Mouse (Mus musculus) layer of hippocampus, adult 11-12 months (tissue): ENCODE data around the gene Supt6.
"Not testable (repeated sequence)": the region's sequence is repeated elsewhere in the genome, so short reads cannot be mapped to it uniquely, and the experiment has no call there.

Experiments
- DNase-seq: peaks from one replicate; pipeline ENCODE4 v3.0.0; 2022; ENCODE audit warnings: low spot score

The Supt6 gene

DNA sequence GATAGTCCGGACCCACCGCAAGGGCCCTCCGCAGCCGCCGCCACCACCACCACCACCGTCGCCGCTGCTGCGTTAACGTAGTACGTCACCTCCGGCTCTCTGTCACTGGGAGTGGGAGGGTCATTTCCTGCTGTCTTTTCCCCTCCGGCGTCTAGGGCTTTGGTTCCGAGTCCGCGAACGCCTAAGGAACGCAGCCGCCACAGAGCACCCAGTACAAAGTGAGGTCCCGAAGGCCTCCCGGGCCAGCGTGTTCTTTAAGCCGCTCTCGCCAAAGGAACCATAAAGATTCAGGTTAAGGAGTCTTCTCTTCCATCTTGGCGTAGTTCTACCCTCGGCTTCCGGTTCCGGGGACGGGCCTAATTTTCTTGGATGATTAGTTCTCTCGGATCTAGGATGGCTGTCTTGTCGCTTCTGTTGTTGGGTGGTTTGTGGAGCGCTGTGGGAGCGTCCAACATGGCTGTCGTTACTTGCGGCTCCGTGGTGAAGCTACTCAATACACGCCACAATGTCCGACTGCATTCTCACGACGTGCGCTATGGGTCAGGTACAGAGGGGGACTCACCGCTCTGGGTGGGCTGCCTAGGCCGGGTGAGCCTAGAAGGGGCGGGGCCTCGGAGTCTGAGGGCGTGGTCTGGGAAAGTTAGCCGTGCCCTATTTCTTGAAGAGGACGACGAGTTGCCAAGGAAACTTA, at the start of gene Supt6, which contains the start of gene Sdf2:
Gene Supt6 (minus strand): TSS at position 361 of the 691 bp plus-strand sequence.
Gene Sdf2 (plus strand): TSS at position 120 of the 691 bp plus-strand sequence.
- peak; percentile 86 for DNase-seq

GRCm38 (mm10) chr11:78294585-78294984, 48.8 kb upstream of the Supt6 start:
- no peak for DNase-seq

- DNase-seq: peak; percentile 20
These were observed 44.9 kb upstream of the Supt6 start, which contains the start of gene BC030499 for GRCm38 (mm10) chr11:78290654-78291053. Gene BC030499 (plus strand): TSS chr11:78290841.

- no peak for DNase-seq
These were observed 43.5 kb upstream of the Supt6 start for GRCm38 (mm10) chr11:78289146-78289763.

GRCm38 (mm10) chr11:78279586-78279985, 33.8 kb upstream of the Supt6 start:
- peak; percentile 58 for DNase-seq

- DNase-seq: no peak
These were observed 33.1 kb upstream of the Supt6 start for GRCm38 (mm10) chr11:78278853-78279252.

DNA sequence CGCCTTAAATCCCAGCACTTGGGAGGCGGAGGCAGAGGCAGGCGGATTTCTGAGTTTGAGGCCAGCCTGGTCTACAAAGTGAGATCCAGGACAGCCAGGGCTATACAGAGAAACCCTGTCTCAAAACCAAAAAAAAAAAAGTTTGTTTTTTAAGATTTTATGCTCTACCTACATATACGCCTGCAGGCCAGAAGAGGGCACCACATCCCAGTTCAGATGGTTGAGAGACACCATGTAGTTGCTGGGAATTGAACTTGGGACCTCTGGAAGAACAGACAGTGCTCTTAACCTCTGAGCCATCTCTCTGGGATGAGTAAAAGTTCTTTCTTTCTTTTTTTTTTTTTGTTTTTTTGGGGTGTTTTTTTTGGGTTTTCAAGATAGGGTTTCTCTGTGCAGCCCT, 30.4 kb upstream of the Supt6 start:
- DNase-seq: not testable (repeated sequence)

GRCm38 (mm10) chr11:78275596-78275995, 29.8 kb upstream of the Supt6 start:
- no peak for DNase-seq

DNA sequence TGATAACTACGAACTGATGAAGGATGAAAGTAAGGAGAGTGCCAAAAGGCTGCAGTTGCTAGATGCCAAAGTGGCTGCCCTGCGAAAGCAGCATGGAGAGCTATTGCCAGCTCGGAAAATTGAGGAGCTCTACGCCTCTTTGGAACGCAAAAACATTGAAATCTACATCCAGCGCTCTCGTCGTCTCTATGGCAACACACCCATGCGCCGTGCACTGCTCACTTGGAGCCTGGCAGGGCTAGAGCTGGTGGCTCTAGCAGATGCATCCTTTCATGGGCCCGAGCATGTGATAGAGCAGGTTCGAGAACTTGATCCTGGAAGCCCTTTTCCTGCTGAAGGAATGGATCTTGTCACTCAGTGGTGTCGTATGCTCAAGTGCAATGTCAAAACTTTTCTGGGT, 26.2 kb upstream of the Supt6 start:
- peak; percentile 80 for DNase-seq

GRCm38 (mm10) chr11:78265571-78265970, 19.8 kb upstream of the Supt6 start:
- no peak for DNase-seq

- no peak for DNase-seq
These were observed 16.8 kb upstream of the Supt6 start for GRCm38 (mm10) chr11:78262550-78262949.

DNA sequence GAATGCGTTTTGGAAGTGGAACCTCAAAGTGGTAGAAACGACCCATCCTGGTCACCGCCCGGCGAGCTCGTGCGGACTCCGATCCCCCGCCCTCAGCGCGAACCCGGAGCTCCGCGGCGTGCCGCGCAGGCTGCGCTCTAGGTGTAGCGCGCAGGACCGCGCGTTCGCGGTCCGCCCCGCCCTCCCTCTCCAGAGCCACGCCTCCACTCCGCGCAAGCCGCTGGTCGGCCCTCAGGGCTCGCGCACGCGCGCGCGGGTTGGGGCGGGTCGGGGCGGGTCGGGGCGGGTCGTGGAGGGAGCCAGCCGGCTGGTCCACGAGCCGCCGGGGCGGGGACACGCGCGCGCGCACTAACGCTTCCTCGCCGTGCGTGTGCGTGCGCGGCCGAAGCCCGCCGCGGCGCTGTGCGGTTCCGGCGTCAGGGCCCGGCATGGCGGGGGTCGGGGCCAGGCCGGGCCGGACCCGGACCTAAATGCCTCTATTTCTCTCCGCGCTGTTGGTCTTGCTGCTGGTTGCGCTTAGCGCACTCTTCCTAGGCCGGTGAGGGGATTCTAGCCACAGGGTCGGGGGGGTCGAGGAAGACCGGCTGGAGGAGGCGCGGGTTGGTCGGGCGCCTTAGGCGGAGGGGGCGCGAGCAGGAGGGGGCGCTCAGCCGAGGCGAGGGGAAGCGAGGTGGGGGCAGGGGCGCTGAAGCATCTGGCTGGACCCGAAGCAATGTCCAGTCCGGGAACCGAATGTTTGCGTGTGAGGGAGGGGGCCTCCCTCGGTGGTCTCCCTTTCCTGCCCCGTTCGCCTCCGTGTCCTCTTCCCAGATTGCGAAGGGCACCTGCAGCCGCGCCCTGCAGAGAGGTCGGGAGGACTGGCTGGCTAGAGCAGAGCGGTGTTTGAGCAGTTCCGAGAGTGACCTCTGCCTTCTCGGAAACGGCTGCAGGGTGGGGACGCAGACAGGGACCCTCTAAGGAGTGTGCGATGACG, 15.9 kb upstream of the Supt6 start, which contains the start of gene 2610507B11Rik:
Gene 2610507B11Rik (plus strand): TSS at position 373 of the 973 bp plus-strand sequence.
- peak; percentile 86 for DNase-seq

GRCm38 (mm10) chr11:78260489-78261258, 14.9 kb upstream of the Supt6 start:
- DNase-seq: no peak

DNA sequence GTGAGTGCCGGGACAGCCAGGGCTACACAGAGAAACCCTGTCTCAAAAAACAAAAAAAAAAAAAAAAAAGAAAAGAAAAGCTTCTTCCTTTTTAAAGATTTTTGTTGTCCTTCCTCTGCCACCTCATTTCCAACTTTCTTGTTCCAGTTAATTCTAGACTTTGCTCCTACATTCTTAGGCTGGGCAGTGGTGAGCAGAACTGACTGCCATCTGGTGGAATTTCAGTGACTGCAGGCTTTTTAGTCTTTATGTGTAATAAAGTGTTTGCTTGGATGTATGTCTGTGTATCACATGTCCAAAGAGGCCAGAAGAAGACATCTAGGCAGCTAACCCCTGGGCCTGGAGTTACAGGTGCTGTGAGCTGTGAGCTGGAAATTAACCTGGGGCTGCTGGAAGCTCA, 10.8 kb upstream of the Supt6 start:
- DNase-seq: no peak

GRCm38 (mm10) chr11:78247727-78248140, 1.9 kb upstream of the Supt6 start:
- no peak for DNase-seq

GRCm38 (mm10) chr11:78247012-78247348, 1.2 kb upstream of the Supt6 start:
- DNase-seq: no peak

- DNase-seq: no peak
These were observed 678 bp upstream of the Supt6 start for GRCm38 (mm10) chr11:78246318-78247011.

DNA sequence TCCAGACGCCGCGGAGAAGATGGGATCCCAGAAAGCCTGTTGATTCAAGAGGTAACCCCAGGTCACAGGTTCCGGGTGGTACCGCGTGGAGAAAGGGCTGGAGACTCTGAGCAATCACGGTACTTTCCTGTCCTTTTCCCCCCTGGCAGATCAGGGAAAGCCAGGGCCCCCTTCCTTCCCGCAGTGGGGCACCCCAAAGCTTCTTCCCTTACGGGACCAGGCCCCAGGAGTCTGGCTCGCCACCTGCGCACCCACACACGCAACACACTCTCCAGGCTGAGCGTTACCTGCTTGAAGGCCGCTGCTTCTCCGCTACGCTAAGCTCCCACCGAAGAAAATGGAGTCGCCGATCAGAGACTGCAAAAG, 543 bp downstream of the Supt6 start:
- DNase-seq: no peak

- peak; percentile 75 for DNase-seq
These were observed 5.5 kb downstream of the Supt6 start for GRCm38 (mm10) chr11:78240193-78240857.

DNA sequence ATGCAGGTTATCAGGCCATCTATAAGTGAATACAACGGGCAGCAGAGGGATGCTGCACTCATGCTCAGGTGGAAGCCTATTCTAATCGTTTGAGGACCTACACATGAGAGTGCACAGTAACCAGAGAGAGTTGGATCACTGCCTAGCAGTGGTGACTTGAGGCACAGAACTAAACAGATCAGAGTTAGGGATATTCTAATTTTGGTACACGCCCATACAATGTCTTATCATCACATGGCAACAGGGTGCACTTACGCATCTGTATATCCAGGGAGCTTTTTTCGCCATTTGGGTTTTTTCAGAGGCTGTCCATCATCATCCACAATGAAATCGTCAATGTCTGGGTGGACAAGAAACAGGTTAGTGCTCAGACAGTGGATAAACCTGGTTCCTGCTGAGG, 14.3 kb downstream of the Supt6 start:
- DNase-seq: no peak
